Mouse (Mus musculus): ENCODE results near the gene Dop1b. TPM values are rescaled to one million over a fixed set of nuclear protein-coding genes. Genes with fewer than 3 reads are reported as not detected.
"Not testable (repeated sequence)": the region's sequence is repeated elsewhere in the genome, so short reads cannot be mapped to it uniquely, and the experiment has no call there.

The Dop1b gene
- polyA plus RNA-seq, 1 experiment: 62.8 TPM

DNA sequence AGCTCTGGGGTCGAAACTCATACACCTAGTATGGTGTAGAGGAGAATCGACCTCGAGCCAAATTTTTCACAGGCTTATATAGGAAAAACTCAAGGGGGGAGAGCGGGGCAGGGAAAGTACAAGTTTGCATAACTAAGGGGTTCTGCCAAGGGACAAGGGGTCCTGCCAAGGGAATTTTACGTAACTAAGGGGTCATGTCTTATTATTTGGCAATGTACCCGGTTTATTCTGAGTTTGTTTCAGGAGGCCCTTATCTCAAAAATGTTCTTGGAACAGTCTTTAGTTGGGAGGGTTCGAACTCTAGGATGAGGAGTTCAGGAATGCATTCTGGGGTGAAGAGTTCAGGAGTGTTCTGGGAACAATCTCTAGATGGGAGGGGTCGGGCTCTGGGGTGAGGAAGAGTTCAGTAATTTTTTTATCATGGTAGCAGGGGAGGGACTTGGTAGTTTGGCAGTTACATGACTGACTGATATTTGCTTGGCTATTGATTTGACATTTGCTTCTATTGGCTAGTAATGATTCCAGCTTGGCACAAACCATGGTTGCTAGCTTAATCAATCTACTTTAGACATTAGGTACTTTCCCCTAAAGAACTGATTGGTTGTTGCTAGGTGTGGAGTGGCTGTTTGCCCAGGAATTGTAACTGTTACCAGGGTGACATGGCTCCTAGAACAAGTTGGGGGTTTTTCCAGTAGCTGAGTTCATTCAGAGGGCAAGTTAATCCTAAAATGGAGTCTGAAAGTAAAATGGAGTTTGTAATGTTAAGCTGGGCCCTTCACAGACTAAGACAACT lies 110.9 kb downstream of the Dop1b start:
- DNase-seq (ENCODE audit: extremely low spot score in 1 of 2, low spot score in 1 of 2): not testable (repeated sequence)

- no peak for DNase-seq (ENCODE audit: extremely low spot score in 1 of 2, low spot score in 1 of 2)
These were observed 113.1 kb downstream of the Dop1b start for GRCm38 (mm10) chr16:93824799-93825198.

DNA sequence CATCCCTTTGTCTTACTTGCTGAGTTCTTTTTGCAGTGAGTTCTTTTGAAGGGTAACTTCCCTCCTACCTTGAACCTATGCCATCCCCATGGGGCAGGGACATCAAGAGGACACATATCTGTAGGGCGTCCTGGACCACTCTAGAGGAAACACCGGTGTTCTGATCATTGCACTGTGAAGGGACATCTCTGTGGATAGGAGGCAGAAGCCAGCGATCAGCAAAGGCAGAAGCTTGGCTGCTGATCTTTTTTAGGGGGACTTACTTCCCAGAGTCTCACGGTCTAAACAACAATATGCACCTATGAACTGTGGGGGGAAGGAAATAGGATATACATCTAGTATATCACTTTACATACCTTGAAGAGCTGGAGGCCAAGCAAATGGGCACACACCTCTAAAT lies 113.8 kb downstream of the Dop1b start:
- no peak for DNase-seq (ENCODE audit: extremely low spot score in 1 of 2, low spot score in 1 of 2)

- no peak for DNase-seq (ENCODE audit: extremely low spot score in 1 of 2, low spot score in 1 of 2)
These were observed 114.3 kb downstream of the Dop1b start for GRCm38 (mm10) chr16:93826054-93826453.

- not testable (repeated sequence) for DNase-seq (ENCODE audit: extremely low spot score in 1 of 2, low spot score in 1 of 2)
These were observed 114.8 kb downstream of the Dop1b start for GRCm38 (mm10) chr16:93826478-93826877.

GRCm38 (mm10) chr16:93826909-93827308 lies 115.2 kb downstream of the Dop1b start:
- peak in 1 of 2 experiments; percentile 51 for DNase-seq (ENCODE audit: extremely low spot score in 1 of 2, low spot score in 1 of 2)

DNA sequence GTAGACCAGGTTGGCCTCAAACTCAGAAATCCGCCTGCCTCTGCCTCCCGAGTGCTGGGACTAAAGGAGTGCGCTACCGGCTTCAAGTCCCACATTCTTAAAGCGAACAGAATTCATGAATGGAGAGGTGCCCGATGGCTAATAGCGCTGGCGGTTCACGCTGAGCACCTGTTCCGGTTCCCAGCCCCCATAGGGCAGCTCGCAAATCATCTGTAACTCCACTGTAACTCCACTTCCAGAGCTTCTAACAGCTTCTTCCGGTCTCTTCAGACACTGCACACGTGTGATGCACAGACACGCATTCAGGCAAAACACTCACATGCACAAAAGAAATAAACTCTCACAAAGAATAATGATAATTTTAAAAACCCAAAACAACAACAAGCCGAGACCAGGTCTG lies 117.8 kb downstream of the Dop1b start:
- DNase-seq (ENCODE audit: extremely low spot score in 1 of 2, low spot score in 1 of 2): no peak

DNA sequence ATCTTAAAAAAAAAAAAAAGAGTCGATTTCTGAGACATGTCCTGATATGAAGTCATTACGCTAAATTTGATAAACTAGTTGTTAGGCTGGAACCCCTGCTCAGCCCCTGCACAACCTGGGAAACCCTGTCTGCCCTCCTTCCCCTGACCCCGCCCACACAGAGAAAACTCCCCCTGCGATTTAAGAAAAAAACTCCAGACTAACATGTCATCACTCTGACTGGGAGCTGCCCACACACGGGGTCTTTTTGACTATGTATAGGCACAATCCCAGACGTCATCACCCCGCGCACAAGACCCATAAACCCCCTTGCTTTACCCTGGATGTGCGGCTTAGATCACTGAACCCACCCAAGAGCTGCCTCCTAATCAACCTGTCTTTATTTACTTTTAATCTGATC lies 118.4 kb downstream of the Dop1b start:
- no peak for DNase-seq (ENCODE audit: extremely low spot score in 1 of 2, low spot score in 1 of 2)

DNA sequence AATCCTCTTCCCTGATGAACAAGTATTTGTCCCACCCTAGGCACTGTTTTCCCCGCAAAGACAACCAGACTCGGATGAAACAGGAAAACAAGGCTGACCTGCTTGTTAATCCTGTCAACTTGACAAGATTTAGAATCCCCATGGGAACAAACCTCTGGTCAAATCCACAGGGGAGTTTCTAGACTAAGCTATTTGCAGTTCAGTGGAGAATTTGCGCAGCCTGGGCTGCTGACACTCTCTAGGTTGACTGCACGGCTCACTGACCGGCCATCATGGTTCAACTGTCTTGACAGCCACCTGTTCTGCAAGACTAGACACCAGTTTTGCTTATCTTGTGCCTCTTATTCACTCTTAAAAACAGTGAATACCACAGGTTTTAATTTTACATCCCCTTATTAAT lies 119.2 kb downstream of the Dop1b start:
- DNase-seq (ENCODE audit: extremely low spot score in 1 of 2, low spot score in 1 of 2): no peak

DNA sequence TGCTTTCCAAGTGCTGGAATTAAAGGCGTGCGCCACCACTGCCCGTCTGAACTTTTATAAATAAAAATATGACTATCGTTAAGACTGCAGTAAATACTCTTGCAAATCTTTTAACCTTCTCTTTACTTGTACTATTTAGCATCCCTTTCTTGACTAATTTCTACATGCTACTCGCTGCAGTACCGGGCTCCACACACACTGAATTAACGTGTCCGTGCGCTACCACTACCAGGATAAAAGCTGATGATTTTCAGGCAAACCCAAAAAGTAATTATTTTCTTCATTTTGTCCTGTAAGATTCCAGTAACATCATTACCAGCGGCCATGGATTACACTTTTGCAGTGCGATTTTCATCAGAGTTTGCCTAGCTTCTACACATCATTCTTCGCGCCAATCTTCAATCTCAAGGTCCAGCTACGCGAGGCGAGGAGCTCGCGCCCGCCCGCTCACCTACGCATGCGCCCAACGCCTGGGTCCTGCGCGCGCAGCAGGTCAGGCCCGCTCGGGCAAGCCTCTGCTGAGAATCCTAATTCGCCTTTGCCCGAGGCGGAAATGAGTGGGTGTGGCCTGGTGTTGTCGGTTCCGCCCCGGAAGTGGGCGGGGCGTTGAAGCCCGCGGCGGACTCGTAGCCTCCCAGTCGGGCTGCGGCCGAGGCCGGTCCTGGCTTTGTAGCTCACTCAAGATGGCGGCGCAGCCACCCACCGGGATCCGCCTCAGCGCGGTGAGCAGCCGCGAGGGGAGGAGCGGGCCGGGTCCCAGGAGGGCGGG lies 120.1 kb downstream of the Dop1b start, which contains the start of gene Morc3:
Gene Morc3 (plus strand): TSS at position 495 of the 769 bp plus-strand sequence.
- peak; percentile 98 to 100 for DNase-seq (ENCODE audit: extremely low spot score in 1 of 2, low spot score in 1 of 2)

- peak; percentile 29 to 37 for DNase-seq (ENCODE audit: extremely low spot score in 1 of 2, low spot score in 1 of 2)
These were observed 121.0 kb downstream of the Dop1b start for GRCm38 (mm10) chr16:93832451-93833276.

- DNase-seq (ENCODE audit: extremely low spot score in 1 of 2, low spot score in 1 of 2): no peak
These were observed 121.8 kb downstream of the Dop1b start for GRCm38 (mm10) chr16:93833551-93833950.

DNA sequence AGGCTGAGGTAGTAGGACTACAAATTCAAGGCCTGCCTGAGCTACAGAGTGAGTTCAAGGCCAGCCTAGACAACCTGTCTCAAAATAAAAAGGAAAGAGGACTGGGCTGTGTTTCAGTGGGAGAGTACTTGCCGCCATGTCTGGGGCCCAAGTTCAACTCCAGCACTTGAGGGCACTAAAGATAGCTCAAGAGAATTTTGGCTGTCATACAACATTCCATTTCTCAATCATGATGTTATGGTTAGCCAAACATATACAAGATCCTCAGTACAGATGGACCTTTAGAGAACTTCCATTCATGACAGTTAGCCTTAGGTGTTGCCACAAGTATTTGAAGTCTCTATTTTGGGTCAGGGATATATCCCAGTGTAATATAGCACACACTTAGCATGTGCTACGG lies 122.4 kb downstream of the Dop1b start:
- DNase-seq (ENCODE audit: extremely low spot score in 1 of 2, low spot score in 1 of 2): no peak

DNA sequence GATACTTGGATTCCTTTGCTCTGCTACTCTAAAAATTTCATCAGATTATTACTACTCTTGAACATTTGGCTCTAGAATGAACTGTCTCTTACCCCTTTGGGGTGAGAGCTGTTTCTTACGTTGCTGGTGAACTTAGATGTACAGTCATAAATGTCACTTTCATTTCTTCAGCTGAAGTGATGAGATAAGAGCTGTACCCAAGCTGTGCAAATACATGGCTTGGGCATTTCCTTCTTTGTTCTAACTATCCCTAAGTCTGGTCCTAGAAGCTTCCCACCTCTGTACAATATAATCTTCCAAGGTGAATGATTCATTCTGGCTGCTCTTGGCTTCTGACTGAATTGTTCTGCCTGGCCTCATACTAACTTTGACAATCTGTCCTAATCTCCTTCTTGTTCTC lies 127.3 kb downstream of the Dop1b start:
- DNase-seq (ENCODE audit: extremely low spot score in 1 of 2, low spot score in 1 of 2): no peak

DNA sequence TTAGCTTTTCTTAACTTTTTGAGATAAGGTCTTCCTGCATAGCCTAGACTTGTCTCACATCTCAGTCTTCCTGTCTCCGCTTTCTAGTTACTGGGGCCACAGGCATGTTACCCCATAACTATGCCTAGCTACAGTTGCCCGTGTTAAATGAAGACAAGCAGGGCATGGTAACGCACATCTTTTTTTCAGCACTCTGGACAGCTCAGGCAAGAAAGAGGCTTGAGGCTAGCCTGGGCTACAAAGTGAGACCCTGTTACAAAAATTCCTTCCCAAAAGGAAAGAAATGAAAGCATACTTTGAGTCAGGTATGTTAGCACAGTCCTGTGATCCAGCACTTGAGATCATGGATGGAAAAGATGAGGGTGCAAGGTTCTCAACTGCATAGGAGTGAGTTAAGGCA lies 138.8 kb downstream of the Dop1b start:
- no peak for DNase-seq (ENCODE audit: extremely low spot score in 1 of 2, low spot score in 1 of 2)

- no peak for DNase-seq (ENCODE audit: extremely low spot score in 1 of 2, low spot score in 1 of 2)
These were observed 148.3 kb downstream of the Dop1b start for GRCm38 (mm10) chr16:93859967-93860366.

Other genes with a start within 250 kb of the Dop1b start
- 20.4 and 22.2 TPM in 2 replicates for gene Setd4, start 107.8 kb upstream of the Dop1b start, polyA plus RNA-seq (2012; rRNA removed)
- 128 and 137 TPM in 2 replicates for gene Cbr1, start 106.1 kb upstream of the Dop1b start, polyA plus RNA-seq (2012; rRNA removed)
- 0.28 and 0.71 TPM in 2 replicates for gene Gm5678, start 83.8 kb upstream of the Dop1b start, polyA plus RNA-seq (2012; rRNA removed)
- 17.9 and 19.1 TPM in 2 replicates for gene Cbr3, start 28.7 kb upstream of the Dop1b start, polyA plus RNA-seq (2012; rRNA removed)
- gene Morc3, start 120.2 kb downstream of the Dop1b start, polyA plus RNA-seq (2012; rRNA removed): 22.1 and 24.6 TPM in 2 replicates
- gene Chaf1b, start 172.0 kb downstream of the Dop1b start, polyA plus RNA-seq (2012; rRNA removed): 1.3 and 1.4 TPM in 2 replicates